Mouse (Mus musculus): ENCODE results near the gene Cdk17. TPM values are rescaled to one million over a fixed set of nuclear protein-coding genes. Genes with fewer than 3 reads are reported as not detected.
A peak's percentile ranks its signal among the peaks of the same experiment; 100 is the strongest.

Cdk17 gene
- total RNA-seq, 2 experiments from 2014 or later = 5.4 to 6.1 TPM

GRCm38 (mm10) chr10:93126025-93126424 is 34.6 kb upstream of the Cdk17 start:
- no peak for TF ChIP-seq CTCF (IDR thresholded peaks at IDR 0.05)
- intact Hi-C loops (cut with DNase I) = no loop called here
- H3K27ac ChIP-seq = no peak overlapping the region
- no peak overlapping the region for H3K4me3 ChIP-seq
- no peak for DNase-seq

GRCm38 (mm10) chr10:93128566-93128965 is 32.1 kb upstream of the Cdk17 start:
- DNase-seq = no peak
- Histone ChIP-seq H3K4me3 (no peak overlapping the region), H3K27ac (no peak overlapping the region)
- intact Hi-C loops (cut with DNase I) = no loop called here
- TF ChIP-seq CTCF (IDR thresholded peaks at IDR 0.05) = no peak

- Histone ChIP-seq H3K27ac (no peak overlapping the region), H3K4me3 (no peak overlapping the region)
- TF ChIP-seq CTCF (IDR thresholded peaks at IDR 0.05) = no peak
- no peak for DNase-seq
- intact Hi-C loops (cut with DNase I) = no loop called here
Measured at GRCm38 (mm10) chr10:93129345-93129744, 31.3 kb upstream of the Cdk17 start.

GRCm38 (mm10) chr10:93129904-93130455 is 30.7 kb upstream of the Cdk17 start:
- no peak overlapping the region for H3K4me3 ChIP-seq
- intact Hi-C loops (cut with DNase I) = no loop called here
- TF ChIP-seq CTCF (IDR thresholded peaks at IDR 0.05) = no peak

GRCm38 (mm10) chr10:93130456-93130940 is 30.2 kb upstream of the Cdk17 start:
- TF ChIP-seq CTCF (IDR thresholded peaks at IDR 0.05) = no peak
- DNase-seq = no peak
- no peak overlapping the region for H3K27ac ChIP-seq
- intact Hi-C loops (cut with DNase I) = no loop called here
- H3K4me3 ChIP-seq = no peak overlapping the region

More at GRCm38 (mm10) chr10:93129904-93130455, 30.7 kb upstream of the Cdk17 start:
- no peak overlapping the region for H3K27ac ChIP-seq
- DNase-seq = no peak

- no peak for TF ChIP-seq CTCF (IDR thresholded peaks at IDR 0.05)
- no peak overlapping the region for H3K4me3 ChIP-seq
- H3K27ac ChIP-seq = no peak overlapping the region
- DNase-seq = no peak
- intact Hi-C loops (cut with DNase I) = no loop called here
Measured at GRCm38 (mm10) chr10:93131865-93132566, 28.7 kb upstream of the Cdk17 start.

GRCm38 (mm10) chr10:93138730-93139129 is 21.9 kb upstream of the Cdk17 start:
- Histone ChIP-seq H3K27ac (no peak overlapping the region), H3K4me3 (no peak overlapping the region)
- intact Hi-C loops (cut with DNase I) = no loop called here
- DNase-seq = no peak
- no peak for TF ChIP-seq CTCF (IDR thresholded peaks at IDR 0.05)

- Histone ChIP-seq H3K4me3 (no peak overlapping the region), H3K27ac (no peak overlapping the region)
- intact Hi-C loops (cut with DNase I) = no loop called here
- no peak for DNase-seq
- no peak for TF ChIP-seq CTCF (IDR thresholded peaks at IDR 0.05)
Measured at GRCm38 (mm10) chr10:93140778-93141177, 19.9 kb upstream of the Cdk17 start.

- H3K27ac ChIP-seq = no peak overlapping the region
- peak overlapping the region; percentile 38 for H3K4me3 ChIP-seq
Measured at GRCm38 (mm10) chr10:93142600-93143284, 17.9 kb upstream of the Cdk17 start.

GRCm38 (mm10) chr10:93143285-93143985 is 17.2 kb upstream of the Cdk17 start:
- no peak for DNase-seq
- TF ChIP-seq CTCF (IDR thresholded peaks at IDR 0.05) = no peak
- no peak overlapping the region for H3K27ac ChIP-seq
- intact Hi-C loops (cut with DNase I) = no loop called here
- H3K4me3 ChIP-seq = peak overlapping the region; percentile 38

More at GRCm38 (mm10) chr10:93142600-93143284, 17.9 kb upstream of the Cdk17 start:
- intact Hi-C loops (cut with DNase I) = no loop called here
- DNase-seq = no peak
- TF ChIP-seq CTCF (IDR thresholded peaks at IDR 0.05) = no peak

- no peak overlapping the region for H3K4me3 ChIP-seq
- intact Hi-C loops (cut with DNase I) = no loop called here
- no peak overlapping the region for H3K27ac ChIP-seq
Measured at GRCm38 (mm10) chr10:93143986-93144314, 16.7 kb upstream of the Cdk17 start.

GRCm38 (mm10) chr10:93144579-93144978 is 16.1 kb upstream of the Cdk17 start:
- no peak overlapping the region for H3K4me3 ChIP-seq
- TF ChIP-seq CTCF (IDR thresholded peaks at IDR 0.05) = no peak
- no peak overlapping the region for H3K27ac ChIP-seq
- DNase-seq = no peak
- intact Hi-C loops (cut with DNase I) = no loop called here

More at GRCm38 (mm10) chr10:93143986-93144314, 16.7 kb upstream of the Cdk17 start:
- TF ChIP-seq CTCF (IDR thresholded peaks at IDR 0.05) = no peak
- no peak for DNase-seq

- Histone ChIP-seq H3K4me3 (peak overlapping the region; percentile 35; the same call in 1 of the 2 replicates), H3K27ac (no peak overlapping the region)
- intact Hi-C loops (cut with DNase I) = no loop called here
- peak; percentile 38 for DNase-seq
- no peak for TF ChIP-seq CTCF (IDR thresholded peaks at IDR 0.05)
Measured at GRCm38 (mm10) chr10:93145088-93145487, 15.6 kb upstream of the Cdk17 start.

Data from gastrocnemius, adult 2 months (tissue).